Mouse (Mus musculus): ENCODE results near the gene Macf1.
A peak's percentile ranks its signal among the peaks of the same experiment; 100 is the strongest.

Gene Macf1

DNA sequence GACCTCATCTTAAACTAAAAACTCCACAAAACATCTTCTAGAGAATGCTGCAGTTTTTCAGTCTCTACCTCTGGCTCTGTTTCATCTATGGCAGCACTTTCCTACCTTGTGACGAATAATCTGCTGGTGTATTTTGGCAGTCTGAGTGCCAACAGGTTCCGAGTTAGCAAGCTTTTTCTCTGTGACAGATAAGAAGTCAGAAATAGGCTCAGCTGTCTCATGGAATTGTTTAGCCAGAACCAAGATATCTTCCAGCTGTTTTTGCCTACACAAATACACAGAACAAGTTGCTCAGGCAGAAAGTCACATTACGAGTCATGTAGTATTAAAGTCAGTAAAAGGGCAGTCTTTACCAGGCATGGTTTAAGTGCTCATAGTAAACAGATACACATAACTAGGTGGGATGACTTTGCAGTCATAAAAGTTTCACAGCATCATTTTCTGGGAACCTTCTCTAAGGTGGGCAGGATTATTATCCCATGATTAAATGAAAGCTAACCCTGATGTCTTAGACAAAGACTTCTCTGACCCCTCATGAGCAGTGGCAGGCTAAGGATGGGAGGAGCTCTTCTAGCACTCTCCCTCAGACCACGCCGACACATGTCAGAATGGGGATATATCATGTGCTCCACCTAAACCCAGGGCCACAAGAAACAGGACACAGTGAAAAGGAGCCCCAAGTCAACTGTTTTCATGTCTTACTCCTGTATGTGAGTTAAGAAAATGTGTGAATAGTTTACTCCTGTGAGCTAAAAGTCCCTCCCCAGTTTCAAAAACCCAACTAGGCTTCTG is 286.3 kb downstream of the Macf1 start:
- no peak for DNase-seq

DNA sequence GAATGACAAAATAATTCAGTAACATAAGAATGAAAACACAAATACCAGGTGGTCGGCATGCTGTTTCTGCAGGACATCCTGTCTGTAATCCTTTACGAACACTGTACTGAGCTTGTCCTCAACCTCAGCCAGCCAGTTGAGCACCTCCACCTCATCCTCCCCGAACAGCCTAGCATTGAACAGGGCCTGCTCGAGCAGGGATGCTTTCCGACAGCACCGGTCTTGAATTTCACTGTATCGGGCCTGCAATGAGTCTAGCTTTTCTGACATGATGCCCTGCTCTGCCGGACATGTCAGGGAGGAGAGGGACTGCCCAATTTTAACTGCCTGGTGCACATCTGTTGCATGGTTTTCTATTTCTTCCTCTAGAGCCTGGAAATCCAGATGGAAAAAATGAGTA is 287.1 kb downstream of the Macf1 start:
- DNase-seq = no peak

DNA sequence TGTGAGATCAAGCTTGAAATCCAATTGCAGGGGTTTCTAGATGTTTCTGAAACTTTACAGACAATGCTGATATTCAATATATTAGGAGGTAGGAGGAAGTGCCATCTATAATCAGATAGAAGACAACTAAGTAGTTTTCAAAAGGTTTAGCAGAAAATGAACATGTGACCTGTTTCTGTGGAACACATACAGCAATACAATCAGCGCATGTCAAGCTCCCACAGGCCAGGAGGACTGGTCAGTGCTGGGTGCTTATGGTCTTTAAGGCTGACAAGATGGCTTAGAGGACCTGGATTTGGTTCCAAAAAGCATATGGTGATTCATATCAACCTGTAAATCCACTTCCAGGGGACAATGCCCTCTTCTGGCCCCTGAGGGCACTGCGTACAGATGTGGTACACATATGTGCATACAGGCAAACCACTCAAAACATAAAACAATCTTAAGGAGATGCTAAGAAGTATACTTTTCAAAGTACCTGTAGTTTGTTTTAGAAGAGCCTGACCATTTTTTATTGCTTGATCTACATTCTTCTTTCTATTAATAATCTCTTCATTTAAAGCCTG is 288.6 kb downstream of the Macf1 start:
- DNase-seq = no peak

DNA sequence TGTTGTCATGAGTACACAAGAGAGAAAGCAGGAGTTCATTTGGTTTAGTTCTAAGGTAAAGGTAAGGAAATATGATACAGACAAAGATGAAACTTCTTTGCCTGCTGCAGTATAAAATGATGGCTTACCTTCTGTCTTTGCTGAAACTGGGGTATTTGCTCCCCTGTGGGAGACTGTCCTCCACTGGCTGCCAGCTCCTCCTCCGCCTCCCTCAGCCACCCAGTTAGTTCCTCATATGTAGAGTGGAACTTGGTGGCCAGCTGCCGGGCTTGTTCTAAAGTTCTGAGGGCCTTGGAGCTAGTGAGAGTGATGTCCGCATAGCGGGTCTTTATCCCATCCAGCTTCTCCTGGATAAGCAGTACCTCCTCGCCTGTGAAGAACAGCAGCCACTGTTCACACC is 289.3 kb downstream of the Macf1 start:
- no peak for DNase-seq

DNA sequence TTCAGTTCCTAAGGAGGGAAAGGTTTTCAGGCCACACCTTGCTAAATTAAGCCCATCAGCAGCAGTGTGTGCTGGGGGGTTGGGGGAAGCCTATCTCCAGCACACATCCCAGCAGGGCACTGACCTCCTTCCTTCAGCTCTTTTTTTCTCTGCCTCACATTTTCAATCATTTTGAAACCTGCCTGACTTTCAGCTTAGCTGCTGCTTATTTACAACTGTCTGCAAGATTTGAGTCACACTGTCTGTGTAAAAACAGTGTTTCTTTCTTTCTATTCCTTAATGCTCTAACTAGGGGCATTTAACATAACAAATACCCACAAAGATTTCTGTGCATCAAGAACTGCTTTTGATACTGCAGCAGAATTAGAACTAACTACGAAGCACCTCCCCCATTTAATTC is 289.9 kb downstream of the Macf1 start:
- no peak for DNase-seq

DNA sequence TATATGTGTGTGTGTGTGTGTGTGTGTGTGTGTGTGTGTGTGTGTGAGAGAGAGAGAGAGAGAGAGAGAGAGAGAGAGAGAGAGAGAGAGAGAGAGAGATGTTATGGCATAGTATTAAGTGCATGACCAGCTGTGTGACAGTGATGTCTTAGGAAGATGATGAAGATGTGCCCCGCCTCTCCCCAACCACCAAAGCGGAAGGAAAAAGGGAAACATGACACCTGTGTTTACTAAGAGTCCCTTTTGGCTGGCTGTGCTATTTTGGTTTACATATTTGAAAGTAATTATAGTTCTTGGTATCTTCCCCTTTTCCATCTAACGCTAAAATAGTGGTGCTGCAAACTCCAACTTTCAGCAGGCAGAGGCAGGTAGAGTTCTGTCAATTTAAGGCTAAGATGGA is 291.2 kb downstream of the Macf1 start:
- no peak for DNase-seq

DNA sequence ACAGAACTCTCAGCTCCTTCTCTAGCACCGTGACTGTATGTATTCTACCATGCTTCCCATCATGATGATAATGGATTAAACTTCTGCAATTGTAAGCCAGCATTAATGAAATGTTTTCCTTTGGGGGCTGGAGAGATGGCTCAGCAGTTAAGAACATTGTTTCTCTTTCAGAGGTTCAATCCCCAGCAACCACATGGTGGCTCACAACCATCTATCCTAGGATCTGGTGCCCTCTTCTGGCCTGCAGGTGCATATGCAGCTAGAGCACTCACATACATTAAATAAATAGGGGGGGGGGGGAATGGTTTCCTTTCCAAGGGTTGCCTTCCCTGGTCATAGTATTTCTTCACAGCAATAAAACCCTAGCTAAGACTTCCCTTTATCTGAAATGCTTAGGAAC is 292.0 kb downstream of the Macf1 start:
- no peak for DNase-seq

DNA sequence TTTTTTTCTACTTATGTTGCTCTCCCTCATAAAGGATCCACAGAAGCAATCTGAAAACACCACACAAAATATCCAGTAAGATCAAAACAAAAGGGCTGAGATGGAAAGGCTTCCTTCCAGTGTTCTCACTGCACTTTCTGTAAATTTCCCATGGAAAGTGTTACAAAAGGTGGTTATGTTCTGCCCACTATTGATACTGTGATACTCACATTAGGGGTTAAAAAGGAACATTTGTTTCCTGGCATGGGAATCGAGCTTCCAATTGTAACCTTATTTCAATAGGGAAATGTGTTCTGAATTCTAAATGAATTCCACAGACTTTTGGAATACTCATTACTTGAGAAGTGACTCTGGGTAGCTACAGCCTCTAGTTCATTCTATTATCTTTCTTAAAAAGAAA is 299.1 kb downstream of the Macf1 start:
- no peak for DNase-seq

DNA sequence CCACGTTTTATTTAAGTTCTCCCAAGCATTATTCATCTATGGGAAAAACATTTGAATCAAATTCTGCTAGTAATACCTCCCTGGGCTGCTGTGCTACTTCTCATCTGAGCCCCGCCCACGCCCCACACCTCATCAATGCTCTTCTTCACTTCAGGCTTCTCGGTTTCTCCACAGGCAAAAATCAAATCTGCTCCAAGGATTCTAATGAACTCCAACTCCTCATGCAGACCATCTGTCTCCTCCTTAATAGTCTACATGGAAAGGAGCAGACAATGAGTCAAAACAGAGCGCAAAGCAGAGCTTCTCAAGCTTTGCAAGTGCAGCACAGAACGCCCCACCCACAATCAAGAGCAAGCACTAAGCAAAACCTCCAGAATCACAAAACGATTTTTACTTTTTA is 301.0 kb downstream of the Macf1 start:
- DNase-seq = no peak

DNA sequence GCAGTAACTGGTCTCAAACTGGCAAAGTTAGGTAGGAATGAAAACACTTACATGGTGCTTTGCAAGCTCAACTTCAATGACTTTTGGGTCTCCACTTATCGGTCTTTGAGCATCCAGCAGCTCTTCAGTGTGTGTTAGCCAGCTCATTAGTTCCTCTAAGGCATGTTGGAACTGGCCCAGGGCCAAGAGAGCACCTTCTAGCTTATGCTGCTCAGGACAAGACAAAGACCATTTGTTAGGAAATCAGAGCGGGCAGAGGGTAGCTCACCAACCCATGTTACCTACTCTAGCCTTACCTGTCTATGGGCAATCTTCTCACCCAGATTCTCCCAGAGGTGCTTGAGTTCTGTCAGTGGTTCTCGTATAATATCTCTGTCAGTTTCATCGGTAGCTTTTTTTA is 302.1 kb downstream of the Macf1 start:
- peak; percentile 17 for DNase-seq

DNA sequence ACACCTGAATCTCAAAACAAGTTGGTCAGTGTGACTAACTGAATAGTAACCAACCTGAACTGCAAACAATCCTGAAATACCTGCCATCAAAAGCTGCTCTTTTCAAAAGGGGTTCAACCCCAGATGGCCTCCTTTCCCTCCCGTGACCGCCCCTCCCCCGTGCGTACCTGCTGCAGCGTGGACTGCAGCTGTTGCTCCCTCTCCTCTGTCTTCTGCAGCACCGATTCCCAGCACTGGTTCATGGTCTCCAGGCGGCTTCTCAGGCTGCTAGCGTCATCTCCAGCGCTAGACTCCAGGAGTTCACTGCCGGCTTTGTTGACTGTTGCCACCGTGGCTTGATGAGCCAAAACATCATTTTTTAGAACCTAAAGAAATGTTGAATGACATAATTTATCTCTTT is 302.6 kb downstream of the Macf1 start:
- DNase-seq = no peak

DNA sequence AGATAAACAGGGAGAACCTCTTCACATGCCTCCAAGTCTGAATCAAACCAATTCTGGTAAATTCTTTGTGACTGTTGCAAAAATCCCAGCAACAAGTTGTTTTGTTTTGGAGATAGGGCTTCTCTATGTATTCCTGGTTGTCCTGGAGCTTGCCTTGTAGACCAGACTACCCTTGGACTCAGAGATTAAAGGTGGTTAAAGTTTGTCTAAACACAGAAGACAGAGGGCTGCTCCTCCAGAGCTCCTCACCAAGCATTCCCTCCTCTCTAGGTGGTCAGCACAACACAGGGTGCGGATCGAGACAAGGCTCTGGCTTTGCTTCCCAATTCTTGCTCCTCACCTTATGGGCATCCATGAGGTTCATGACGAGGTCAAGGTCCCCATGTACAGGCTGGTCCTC is 308.1 kb downstream of the Macf1 start:
- no peak for DNase-seq

DNA sequence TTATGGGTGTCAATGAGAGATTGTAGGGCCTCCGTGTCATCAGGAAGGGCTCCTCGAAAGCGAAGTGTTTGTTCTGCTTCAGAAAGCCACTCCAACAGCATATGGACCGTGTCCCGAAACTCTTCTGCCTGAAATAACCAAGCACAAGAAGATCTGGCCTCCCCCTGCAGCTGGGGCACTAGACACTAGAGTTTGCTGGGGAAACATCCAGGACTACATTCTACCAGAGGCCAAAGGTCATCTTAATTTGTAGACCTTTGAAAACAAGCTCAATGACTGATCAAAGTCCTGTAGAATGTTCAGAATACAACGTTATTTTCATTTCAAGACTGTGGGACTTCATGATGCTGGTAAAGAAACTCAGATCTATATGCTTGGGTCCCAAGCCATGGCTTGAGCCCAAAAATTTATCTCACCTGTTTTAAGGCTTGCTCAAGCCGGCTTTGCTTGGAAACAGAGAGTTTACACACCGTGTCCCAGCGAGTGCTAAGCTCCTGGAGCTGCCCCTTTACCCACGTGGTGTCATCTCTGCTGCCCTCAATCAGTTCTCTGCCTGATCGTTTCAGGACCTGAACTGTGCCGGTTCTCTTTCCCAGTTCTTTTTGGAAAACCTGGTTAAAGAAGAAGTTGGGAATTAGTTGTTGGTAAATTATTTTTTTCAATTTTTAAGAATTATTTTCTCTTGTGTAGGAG is 309.7 kb downstream of the Macf1 start:
- DNase-seq = no peak

DNA sequence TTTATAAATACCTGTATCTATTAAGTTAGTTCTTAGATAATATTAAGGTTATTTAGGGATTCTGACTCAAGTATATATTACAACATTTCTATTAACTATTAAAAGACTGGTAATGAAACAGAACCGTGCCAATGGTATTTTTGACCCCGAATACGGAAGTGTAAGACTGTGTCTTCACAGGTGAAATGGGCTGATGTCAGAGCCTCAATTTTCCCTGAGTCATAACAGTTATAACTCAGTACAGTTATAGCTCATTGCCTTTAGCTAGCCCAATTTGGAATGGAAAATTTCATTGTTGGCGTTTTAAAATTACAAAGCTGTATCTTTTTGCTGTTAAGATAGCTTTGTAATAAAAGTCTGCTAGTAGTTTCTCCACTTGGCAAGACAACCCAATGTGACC is 320.6 kb downstream of the Macf1 start:
- no peak for DNase-seq

DNA sequence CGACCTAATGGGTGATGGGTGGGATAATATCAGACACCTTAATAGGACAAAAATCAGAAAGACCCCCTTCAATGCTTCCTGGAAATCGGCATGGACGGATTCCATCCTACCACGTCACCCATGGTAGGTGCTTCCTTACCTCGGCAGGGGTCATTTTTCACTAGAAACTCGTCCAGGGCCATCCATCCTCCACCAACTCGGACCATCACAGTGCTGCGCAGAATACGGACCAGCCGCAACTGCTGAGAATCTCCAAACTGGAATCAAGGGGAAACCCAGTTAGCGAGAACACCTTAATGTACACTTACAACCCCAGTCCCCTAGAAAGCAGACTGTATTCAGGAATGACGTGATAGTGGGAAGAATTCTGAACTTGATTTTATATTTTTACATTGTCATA is 323.4 kb downstream of the Macf1 start:
- no peak for DNase-seq

DNA sequence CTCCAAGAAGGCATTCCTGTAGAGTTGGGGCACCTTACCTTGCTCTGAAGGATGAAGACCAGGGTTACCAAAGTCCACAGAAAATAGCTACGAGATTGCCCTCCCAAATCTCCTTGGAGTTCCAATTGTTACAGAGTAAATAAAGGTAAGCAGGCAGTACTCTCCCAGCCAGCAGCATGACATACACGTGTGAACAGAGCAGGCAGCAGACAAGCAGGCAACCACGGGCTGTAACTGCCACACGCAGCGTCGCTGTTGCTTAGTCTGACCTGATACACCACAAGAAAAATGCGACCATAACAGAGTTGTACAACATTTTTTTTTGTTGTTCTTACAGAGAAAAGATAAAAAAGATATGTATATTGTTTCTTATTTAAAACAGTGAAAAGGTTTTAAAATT is 325.5 kb downstream of the Macf1 start:
- no peak for DNase-seq

DNA sequence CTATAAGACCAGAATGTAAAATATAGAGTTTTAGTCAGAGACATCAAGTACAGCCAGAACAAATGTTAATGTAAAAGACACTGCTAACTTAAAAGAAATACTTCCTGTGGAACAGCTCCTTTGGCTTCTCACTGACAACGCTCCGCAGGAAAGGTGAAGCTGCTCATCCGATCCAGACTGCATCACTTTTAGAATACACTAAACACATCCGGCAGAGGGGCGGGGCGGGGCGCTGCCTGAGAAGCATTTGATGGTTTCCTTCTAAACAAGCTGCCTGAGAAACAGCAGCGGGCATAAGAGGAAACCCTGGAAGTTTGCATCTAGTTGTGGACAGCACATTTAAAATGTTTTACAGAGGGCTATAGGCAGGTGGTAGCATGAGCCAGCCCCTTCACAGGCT is 328.2 kb downstream of the Macf1 start:
- no peak for DNase-seq

DNA sequence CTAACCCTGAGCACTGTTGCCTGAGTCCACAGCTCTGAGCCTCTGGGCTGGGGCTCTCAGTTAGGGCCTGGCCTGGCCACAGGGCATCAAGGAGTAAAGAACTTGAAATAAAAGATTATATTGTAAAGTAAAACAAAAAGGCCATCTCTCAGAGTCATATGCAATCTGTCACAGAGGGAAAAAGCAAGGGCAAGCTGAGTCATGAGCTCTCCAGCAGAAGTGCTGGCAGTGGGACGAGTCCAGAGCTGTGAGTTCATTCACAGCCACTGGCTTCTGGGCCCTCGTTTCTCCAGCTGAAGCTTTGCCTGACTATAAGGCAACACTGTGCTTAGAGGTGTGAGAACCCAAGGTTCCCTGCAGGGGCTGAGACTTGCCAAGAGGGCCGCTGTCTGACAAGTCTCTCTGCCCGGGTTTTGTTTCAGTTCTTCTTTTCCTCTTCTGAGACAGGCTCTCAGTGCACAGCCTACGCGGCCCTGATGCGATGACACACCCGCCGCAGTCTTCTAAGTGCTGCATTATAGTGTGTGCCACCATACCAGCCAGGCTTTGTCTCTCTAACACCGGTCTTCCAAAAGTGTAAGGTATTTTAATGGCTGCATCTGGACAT is 330.8 kb downstream of the Macf1 start:
- no peak for DNase-seq

DNA sequence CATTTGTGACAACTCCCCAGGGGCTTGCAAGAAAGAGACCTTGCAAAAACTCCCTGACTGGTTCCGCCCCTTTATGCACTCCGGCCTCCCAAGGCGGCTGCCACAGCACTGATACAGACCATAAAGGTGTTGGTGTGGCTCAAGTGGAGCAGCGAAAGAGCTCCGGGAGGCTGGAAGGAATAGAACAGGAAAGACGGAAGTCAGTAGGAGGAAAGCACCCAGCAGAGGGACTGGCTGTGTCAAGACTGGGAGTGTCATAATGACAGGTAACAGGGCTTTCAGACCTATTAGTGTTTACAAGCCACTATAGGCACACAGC is 340.7 kb downstream of the Macf1 start:
- DNase-seq = no peak

DNA sequence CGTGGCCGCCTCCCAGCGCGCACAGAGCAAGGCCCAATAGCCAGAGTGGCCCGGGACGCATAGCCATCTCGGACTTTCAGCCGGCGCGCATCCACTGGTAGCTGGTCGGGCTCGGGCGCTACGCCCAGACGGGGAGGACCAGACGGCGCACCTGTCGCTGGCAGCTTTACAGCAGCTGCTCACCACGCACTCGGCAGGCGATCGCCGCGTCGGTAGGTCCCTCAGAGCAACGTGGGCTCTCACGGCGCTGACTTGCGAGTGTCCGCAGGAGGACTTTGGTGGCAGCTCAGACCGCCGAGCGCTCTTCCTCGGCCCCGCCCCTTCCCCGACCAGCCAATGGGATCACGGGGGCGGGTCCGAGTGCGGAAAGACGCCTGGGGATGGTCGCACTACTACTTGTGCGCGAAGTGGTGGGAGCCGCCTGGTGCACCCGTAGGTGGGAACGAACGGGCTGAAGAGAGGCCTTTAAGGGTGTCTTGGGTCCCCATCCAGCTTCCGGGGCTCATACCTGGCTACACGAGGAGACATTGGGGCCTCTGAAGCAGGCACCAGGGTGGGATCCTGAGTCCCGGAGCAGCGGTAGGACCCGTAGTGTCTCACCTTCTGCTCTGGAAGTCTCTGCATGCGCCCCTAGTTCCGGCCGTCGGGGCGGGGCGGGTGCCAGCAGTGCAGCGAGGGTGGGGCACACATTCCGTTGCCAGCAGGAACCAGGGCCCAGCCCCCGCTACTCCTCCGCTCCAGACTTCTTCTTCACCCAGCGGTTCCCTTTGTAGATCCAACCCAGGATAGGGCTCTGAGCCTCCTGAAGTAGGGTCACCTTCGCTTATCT is 341.3 kb downstream of the Macf1 start, which contains the start of gene Bmp8a:
TSS of gene Bmp8a (minus strand) at position 611 of the 829 bp plus-strand sequence.
- DNase-seq = peak; percentile 14

DNA sequence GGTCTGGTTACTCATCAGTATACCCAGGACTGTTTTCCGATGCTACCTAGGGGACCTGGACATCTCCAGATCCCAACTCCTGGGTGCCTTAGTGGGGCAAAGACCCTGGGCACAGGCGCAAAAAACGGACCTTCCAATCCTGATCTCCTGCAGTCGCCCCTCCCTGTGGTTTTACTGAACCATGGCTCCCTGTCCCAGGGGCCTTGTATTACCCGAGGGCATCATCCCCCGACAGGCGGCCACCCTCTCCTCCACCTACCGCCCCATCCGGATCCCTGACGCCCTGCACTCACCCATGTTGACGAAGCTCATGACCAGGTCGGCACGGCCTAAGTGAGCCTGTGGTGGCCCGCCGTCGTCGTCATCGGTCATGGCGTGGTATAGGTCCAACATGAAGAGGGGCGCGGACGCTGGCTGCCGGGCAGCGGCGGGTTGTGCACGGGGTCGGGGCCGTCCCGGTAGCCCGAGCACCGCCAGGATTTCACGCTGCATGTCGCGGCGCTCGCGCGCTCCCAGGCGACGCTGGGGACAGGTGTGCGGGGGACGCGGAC is 342.0 kb downstream of the Macf1 start:
- DNase-seq = no peak

DNA sequence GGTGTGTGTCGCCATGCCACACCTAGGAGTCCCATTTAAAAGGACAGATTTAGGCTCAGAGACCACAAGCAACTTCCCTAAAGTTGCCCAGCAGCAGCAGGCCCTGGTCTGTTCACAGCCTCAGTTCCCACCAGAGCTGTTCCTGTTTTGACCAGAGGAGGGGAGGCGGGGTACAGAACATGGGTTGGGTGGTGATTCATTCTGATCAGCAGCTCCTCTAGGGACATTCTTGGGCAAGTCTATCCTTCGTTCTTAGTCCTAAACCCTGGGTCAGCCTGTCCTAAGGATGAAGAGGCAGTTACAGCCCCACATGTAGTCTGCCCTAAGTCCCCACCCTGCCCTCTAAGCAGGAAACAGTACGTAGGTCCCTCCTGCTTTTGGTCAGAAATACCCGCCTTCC is 343.9 kb downstream of the Macf1 start:
- no peak for DNase-seq

DNA sequence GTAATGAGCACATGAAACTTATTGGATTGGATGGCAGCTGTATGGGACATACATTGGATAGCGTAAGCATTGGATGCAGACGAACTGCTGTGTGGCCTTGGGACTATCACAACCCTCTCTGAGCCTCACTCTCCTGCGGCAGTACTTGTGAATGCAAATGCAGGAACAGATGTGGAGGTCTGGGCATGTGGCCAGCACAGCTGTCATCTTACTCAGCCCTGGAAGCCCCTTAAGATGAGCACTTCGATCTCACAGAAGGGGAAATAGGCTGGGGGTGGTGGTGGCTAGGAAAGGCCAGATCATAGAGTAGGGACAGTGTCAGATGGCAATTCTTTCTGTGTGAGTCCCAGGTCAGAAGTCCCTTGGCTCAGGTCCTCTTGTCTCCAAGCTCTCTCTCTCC is 346.5 kb downstream of the Macf1 start:
- DNase-seq = no peak
